Mouse (Mus musculus) lung, embryonic 14.5 days (tissue): ENCODE data around the gene Foxp1. TPM values are rescaled to one million over a fixed set of nuclear protein-coding genes. Genes with fewer than 3 reads are reported as not detected.

Source experiments
- ATAC-seq: fragments of 200-750 bp; cut with Nextera tagmentation; 2 replicates; pipeline ENCODE4 v1.8.0; 2017; ENCODE audit warnings: mild to moderate bottlenecking, moderate TSS enrichment, moderate library complexity; ENCODE audit not compliant: insufficient read depth
- DNase-seq: peaks from one replicate; pipeline ENCODE4 v3.0.0-alpha.2; 2015
- H3K27ac ChIP-seq: fragments of 300-500 bp; sonication (generic); 2 replicates; pipeline ENCODE4 v1.5.1; 2014; ENCODE audit warnings: low read depth, mild to moderate bottlenecking, moderate library complexity
- H3K27me3 ChIP-seq: fragments of 300-500 bp; sonication (generic); 2 replicates; pipeline ENCODE4 v1.6.1; 2014; ENCODE audit warnings: low read length, control low read depth; ENCODE audit not compliant: insufficient read depth
- H3K36me3 ChIP-seq: fragments of 300-500 bp; sonication (generic); 2 replicates; pipeline ENCODE4 v1.6.1; 2014; ENCODE audit warnings: control low read depth; ENCODE audit not compliant: insufficient read depth
- H3K4me1 ChIP-seq: fragments of 300-500 bp; sonication (generic); 2 replicates; pipeline ENCODE4 v1.6.1; 2014; ENCODE audit warnings: antibody characterized with exemption, control low read depth; ENCODE audit not compliant: insufficient read depth
- H3K4me2 ChIP-seq: fragments of 300-500 bp; sonication (generic); 2 replicates; pipeline ENCODE4 v1.6.1; 2014; ENCODE audit warnings: mild to moderate bottlenecking
- H3K4me3 ChIP-seq: fragments of 300-500 bp; sonication (generic); 2 replicates; pipeline ENCODE4 v1.5.1; 2014; ENCODE audit warnings: low read depth, low read length
- H3K9ac ChIP-seq: fragments of 300-500 bp; sonication (generic); 2 replicates; pipeline ENCODE4 v1.6.1; 2014
- H3K9me3 ChIP-seq: fragments of 300-500 bp; sonication (generic); 2 replicates; pipeline ENCODE4 v1.6.1; 2016; ENCODE audit warnings: low read depth, low read length, control low read depth
- CTCF ChIP-seq: IDR thresholded peaks from 2 replicates; pipeline ENCODE4 v1.5.1; 2016; ENCODE audit warnings: antibody characterized with exemption, low read depth
- WGBS: fragments of 180-500 bp; shearing (Covaris S2); extraction: QIAGEN DNeasy Blood & Tissue Kit; methylation state at CpG from one replicate; pipeline ENCODE4 v1.1.7; 2014; 5-methylcytosine and 5-hydroxymethylcytosine counted together
- polyA plus RNA-seq: library from polyadenylated mRNA; unstranded; fragments of >200 nt; fragmentation: Nextera tagmentation; extraction: Ambion mirVana; gene quantifications from 2 replicates; pipeline ENCODE4 v1.2.1, GENCODE M21; 2014

Foxp1 gene
- polyA plus RNA-seq, 1 experiment from 2014 or later: 111 TPM

DNA sequence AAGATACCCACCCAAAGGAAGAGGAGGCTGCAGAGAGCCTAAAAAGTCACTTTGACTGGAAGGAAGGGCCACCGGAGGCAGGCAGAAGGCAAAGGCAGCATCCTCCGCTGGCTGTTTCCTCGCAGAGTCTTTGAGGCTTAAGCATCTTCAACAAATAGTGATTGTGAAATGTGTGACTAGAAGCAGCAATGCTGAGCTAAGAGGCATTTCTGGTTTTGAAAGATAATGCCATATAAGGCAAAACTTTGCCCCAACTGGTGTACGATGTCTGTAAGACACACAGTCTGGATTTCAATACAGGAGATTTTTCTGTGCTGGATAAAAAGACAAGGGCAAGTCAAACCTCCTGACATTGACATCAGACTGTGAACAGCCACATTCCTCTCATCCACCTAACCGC lies 51.6 kb downstream of the Foxp1 start:
- Histone ChIP-seq H3K9me3 (no peaks in the 10 kb centered on the region), H3K27ac (no peak overlapping the region), H3K4me1 (no peaks in the 10 kb centered on the region), H3K36me3 (peaks cover 4% of the 10 kb centered on the region; the same call in 1 of the 2 replicates), H3K4me2 (no peak overlapping the region), H3K27me3 (no peaks in the 10 kb centered on the region), H3K9ac (no peak overlapping the region), H3K4me3 (no peak overlapping the region)
- ATAC-seq (no peak), DNase-seq (peak; percentile 56)
- WGBS: 55% methylated on average over 5 of the region's 5 CpGs
- no peak for TF ChIP-seq CTCF

- Histone ChIP-seq H3K36me3 (peaks cover 6% of the 10 kb centered on the region; the same call in 1 of the 2 replicates), H3K9ac (no peak overlapping the region), H3K27ac (no peak overlapping the region), H3K9me3 (no peaks in the 10 kb centered on the region), H3K4me1 (no peaks in the 10 kb centered on the region), H3K4me3 (no peak overlapping the region), H3K27me3 (no peaks in the 10 kb centered on the region), H3K4me2 (no peak overlapping the region)
- TF ChIP-seq CTCF: no peak
- ATAC-seq (no peak), DNase-seq (no peak)
- 56% methylated on average over 12 of the region's 12 CpGs for WGBS
These were observed 53.2 kb downstream of the Foxp1 start for GRCm38 (mm10) chr6:99469134-99469834.

DNA sequence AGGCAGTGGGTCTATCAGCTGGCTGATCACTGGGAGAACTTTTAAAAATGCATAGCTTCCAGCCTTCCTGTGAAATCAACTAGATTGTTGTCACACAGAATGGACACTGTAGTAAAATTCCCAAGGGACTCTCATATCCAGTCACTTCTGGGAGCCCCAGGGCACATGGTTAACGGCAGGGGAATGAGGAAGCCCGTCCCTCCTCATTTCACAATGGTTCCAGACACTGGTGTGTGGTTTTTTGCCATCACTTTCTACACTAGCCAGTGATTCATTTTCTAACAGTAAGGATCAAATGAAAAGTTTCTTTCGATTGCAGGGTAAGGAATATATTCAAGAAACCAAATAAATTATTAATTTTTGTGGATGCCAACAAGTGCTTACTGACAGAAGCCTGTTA lies 54.7 kb downstream of the Foxp1 start:
- Histone ChIP-seq H3K27ac (no peak overlapping the region), H3K9me3 (no peaks in the 10 kb centered on the region), H3K27me3 (no peaks in the 10 kb centered on the region), H3K36me3 (peaks cover 7% of the 10 kb centered on the region; the same call in 1 of the 2 replicates), H3K4me2 (no peak overlapping the region), H3K4me3 (no peak overlapping the region), H3K9ac (no peak overlapping the region), H3K4me1 (no peaks in the 10 kb centered on the region)
- DNase-seq (no peak), ATAC-seq (no peak)
- no peak for TF ChIP-seq CTCF
- WGBS: 67% methylated on average over 3 of the region's 3 CpGs

- Histone ChIP-seq H3K4me1 (no peaks in the 10 kb centered on the region), H3K9me3 (no peaks in the 10 kb centered on the region)
- WGBS: 24% methylated on average over 8 of the region's 8 CpGs
These were observed 55.4 kb downstream of the Foxp1 start for GRCm38 (mm10) chr6:99467109-99467508.

DNA sequence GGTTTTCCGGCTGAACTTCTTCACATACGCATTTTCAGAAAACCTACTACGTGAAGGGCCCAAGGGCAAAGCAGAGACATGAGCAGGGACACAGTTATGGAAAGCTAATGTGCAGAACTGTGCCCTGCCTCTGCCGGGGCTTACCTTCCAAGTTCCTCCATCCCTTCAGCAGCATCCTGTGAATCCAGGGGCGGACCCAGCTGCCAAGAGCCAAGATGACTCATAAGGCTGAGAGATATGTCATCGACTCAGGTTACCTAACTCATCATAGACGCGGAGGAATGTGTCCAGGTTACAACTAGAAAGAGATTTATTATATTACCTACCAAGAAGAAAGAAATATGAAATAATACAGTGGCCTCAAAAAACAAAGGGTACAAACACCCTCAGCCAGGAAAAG lies 56.2 kb downstream of the Foxp1 start:
- no peaks in the 10 kb centered on the region for H3K9me3 ChIP-seq

More at GRCm38 (mm10) chr6:99467109-99467508, 55.4 kb downstream of the Foxp1 start:
- Histone ChIP-seq H3K27ac (no peak overlapping the region), H3K4me3 (no peak overlapping the region), H3K36me3 (peaks cover 7% of the 10 kb centered on the region; the same call in 1 of the 2 replicates), H3K27me3 (no peaks in the 10 kb centered on the region), H3K9ac (no peak overlapping the region), H3K4me2 (no peak overlapping the region)
- no peak for ATAC-seq
- TF ChIP-seq CTCF: no peak
- DNase-seq: no peak

GRCm38 (mm10) chr6:99464449-99464848 lies 58.1 kb downstream of the Foxp1 start:
- no peak for DNase-seq
- no peaks in the 10 kb centered on the region for H3K4me1 ChIP-seq
- H3K4me3 ChIP-seq: no peak overlapping the region
- H3K9me3 ChIP-seq: no peaks in the 10 kb centered on the region
- no peaks in the 10 kb centered on the region for H3K27me3 ChIP-seq
- H3K9ac ChIP-seq: no peak overlapping the region
- no peak for TF ChIP-seq CTCF
- no peak for ATAC-seq
- peaks cover 10% of the 10 kb centered on the region; the same call in 1 of the 2 replicates for H3K36me3 ChIP-seq
- no peak overlapping the region for H3K27ac ChIP-seq
- H3K4me2 ChIP-seq: no peak overlapping the region
- WGBS: 92% methylated on average over 4 of the region's 4 CpGs

More for the DNA sequence above, 56.2 kb downstream of the Foxp1 start:
- ATAC-seq: no peak
- TF ChIP-seq CTCF: no peak
- H3K27ac ChIP-seq: no peak overlapping the region
- no peak overlapping the region for H3K4me3 ChIP-seq
- no peak overlapping the region for H3K4me2 ChIP-seq
- 61% methylated on average over 8 of the region's 8 CpGs for WGBS
- H3K4me1 ChIP-seq: no peaks in the 10 kb centered on the region
- no peak for DNase-seq
- no peaks in the 10 kb centered on the region for H3K27me3 ChIP-seq
- no peak overlapping the region for H3K9ac ChIP-seq
- peaks cover 7% of the 10 kb centered on the region; the same call in 1 of the 2 replicates for H3K36me3 ChIP-seq

- Histone ChIP-seq H3K27ac (no peak overlapping the region), H3K27me3 (no peaks in the 10 kb centered on the region), H3K9me3 (no peaks in the 10 kb centered on the region), H3K4me1 (no peaks in the 10 kb centered on the region), H3K4me2 (no peak overlapping the region), H3K36me3 (peaks cover 10% of the 10 kb centered on the region; the same call in 1 of the 2 replicates), H3K4me3 (no peak overlapping the region), H3K9ac (no peak overlapping the region)
- 83% methylated on average over 7 of the region's 7 CpGs for WGBS
- no peak for TF ChIP-seq CTCF
- no peak for ATAC-seq
- DNase-seq: no peak
These were observed 58.6 kb downstream of the Foxp1 start for GRCm38 (mm10) chr6:99463906-99464305.
